Mouse (Mus musculus) neutrophil, adult 5-6 weeks (primary cell): Measurements from ENCODE around the gene Ggta1. TPM values are rescaled to one million over a fixed set of nuclear protein-coding genes. Genes with fewer than 3 reads are reported as not detected.

Source experiments
- ATAC-seq: fragments of 151-379, 151-347 bp; 2 replicates; pipeline ENCODE4 v1.8.0; 2017; ENCODE audit warnings: mild to moderate bottlenecking, moderate TSS enrichment; ENCODE audit not compliant: insufficient number of reproducible peaks, poor library complexity, low FRiP score, severe bottlenecking; ENCODE audit errors: extremely low read depth
- total RNA-seq: library from RNA; stranded (forward); fragments of 200-1000 nt; gene quantifications from 2 replicates; pipeline ENCODE4 v1.2.3, GENCODE M21; 2017

The Ggta1 gene
- total RNA-seq, 1 experiment from 2014 or later, result 56.3 TPM

DNA sequence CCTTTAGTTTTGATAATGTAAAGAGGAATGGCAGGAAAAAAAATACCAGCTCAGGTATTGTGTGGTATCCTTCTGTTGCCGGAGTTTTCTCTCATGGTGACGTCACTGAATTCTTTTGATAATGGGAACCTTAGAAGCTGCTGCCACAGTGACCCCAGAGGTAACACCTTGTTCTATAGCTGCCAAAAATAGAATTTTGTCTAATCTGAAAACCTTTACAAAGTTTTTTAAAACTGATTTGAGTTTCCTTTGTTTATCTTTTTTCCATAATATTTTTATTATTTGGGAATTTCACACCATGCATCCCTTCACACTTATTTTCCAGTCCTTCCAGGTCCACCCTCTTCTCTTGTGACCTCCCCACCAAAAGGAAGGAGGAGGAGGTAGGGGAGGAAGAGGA is 95.4 kb downstream of the Ggta1 start, which contains the start of gene 4930568D16Rik:
TSS of gene 4930568D16Rik (minus strand) at position 101 of the 400 bp plus-strand sequence.
- ATAC-seq, result no peak

Other genes starting within 250 kb of the Ggta1 start
- 187 and 197 TPM in 2 replicates for gene Gsn, start 206.9 kb downstream of the Ggta1 start, total RNA-seq
- 14.0 and 15.0 TPM in 2 replicates for gene Stom, start 126.3 kb downstream of the Ggta1 start, total RNA-seq
- not detected in 2 replicates for gene 4930568D16Rik, start 95.5 kb downstream of the Ggta1 start, total RNA-seq
- 0.61 TPM in 1 of 2 replicates, not detected in the other for gene 4930402F06Rik, start 66.1 kb downstream of the Ggta1 start, total RNA-seq
- gene Dab2ip, start 95.0 kb upstream of the Ggta1 start, total RNA-seq, result 6.1 and 9.8 TPM in 2 replicates